Mouse (Mus musculus): ENCODE data around the gene Gm3594. TPM values are rescaled to one million over a fixed set of nuclear protein-coding genes. Genes with fewer than 3 reads are reported as not detected.
"Not testable (repeated sequence)": the region's sequence is repeated elsewhere in the genome, so short reads cannot be mapped to it uniquely, and the experiment has no call there.

Gene Gm3594
- not detected in 2 replicates for polyA plus RNA-seq (2012; ENCODE audit: insufficient read depth, insufficient read length, missing spikeins)

- not testable (repeated sequence) for H3K27ac ChIP-seq (ENCODE audit: insufficient read depth, low read depth, low read length); H3K4me1 ChIP-seq (ENCODE audit: control insufficient read depth, insufficient read depth, low read length); H3K4me3 ChIP-seq (ENCODE audit: insufficient read depth, low read length)
Measured at GRCm38 (mm10) chr14:6444511-6444910, at the start of gene Gm3594. Gene Gm3594 (minus strand): TSS chr14:6444611.

- H3K4me1 ChIP-seq (ENCODE audit: control insufficient read depth, insufficient read depth, low read length); H3K27ac ChIP-seq (ENCODE audit: insufficient read depth, low read depth, low read length): not testable (repeated sequence)
Measured at GRCm38 (mm10) chr14:6486331-6486730, 41.9 kb upstream of the Gm3594 start.

GRCm38 (mm10) chr14:6485541-6485940 is 41.1 kb upstream of the Gm3594 start:
- not testable (repeated sequence) for H3K27ac ChIP-seq (ENCODE audit: insufficient read depth, low read depth, low read length); H3K4me3 ChIP-seq (ENCODE audit: insufficient read depth, low read length); H3K4me1 ChIP-seq (ENCODE audit: control insufficient read depth, insufficient read depth, low read length)

More at GRCm38 (mm10) chr14:6486331-6486730, 41.9 kb upstream of the Gm3594 start:
- not testable (repeated sequence) for H3K4me3 ChIP-seq (ENCODE audit: insufficient read depth, low read length)

GRCm38 (mm10) chr14:6482126-6482525 is 37.7 kb upstream of the Gm3594 start:
- not testable (repeated sequence) for H3K4me3 ChIP-seq (ENCODE audit: insufficient read depth, low read length); H3K4me1 ChIP-seq (ENCODE audit: control insufficient read depth, insufficient read depth, low read length); H3K27ac ChIP-seq (ENCODE audit: insufficient read depth, low read depth, low read length)

GRCm38 (mm10) chr14:6471856-6472255 is 27.4 kb upstream of the Gm3594 start:
- H3K4me3 ChIP-seq (ENCODE audit: insufficient read depth, low read length); H3K4me1 ChIP-seq (ENCODE audit: control insufficient read depth, insufficient read depth, low read length); H3K27ac ChIP-seq (ENCODE audit: insufficient read depth, low read depth, low read length): not testable (repeated sequence)

- not testable (repeated sequence) for H3K4me3 ChIP-seq (ENCODE audit: insufficient read depth, low read length); H3K4me1 ChIP-seq (ENCODE audit: control insufficient read depth, insufficient read depth, low read length); H3K27ac ChIP-seq (ENCODE audit: insufficient read depth, low read depth, low read length)
Measured at GRCm38 (mm10) chr14:6440774-6441173, 3.6 kb downstream of the Gm3594 start.

- H3K4me1 ChIP-seq (ENCODE audit: control insufficient read depth, insufficient read depth, low read length); H3K4me3 ChIP-seq (ENCODE audit: insufficient read depth, low read length); H3K27ac ChIP-seq (ENCODE audit: insufficient read depth, low read depth, low read length): not testable (repeated sequence)
Measured at GRCm38 (mm10) chr14:6440206-6440605, 4.2 kb downstream of the Gm3594 start.

- H3K4me3 ChIP-seq (ENCODE audit: insufficient read depth, low read length); H3K27ac ChIP-seq (ENCODE audit: insufficient read depth, low read depth, low read length); H3K4me1 ChIP-seq (ENCODE audit: control insufficient read depth, insufficient read depth, low read length): not testable (repeated sequence)
Measured at GRCm38 (mm10) chr14:6426766-6427165, 17.6 kb downstream of the Gm3594 start.

GRCm38 (mm10) chr14:6426353-6426752 is 18.1 kb downstream of the Gm3594 start:
- H3K27ac ChIP-seq (ENCODE audit: insufficient read depth, low read depth, low read length); H3K4me1 ChIP-seq (ENCODE audit: control insufficient read depth, insufficient read depth, low read length); H3K4me3 ChIP-seq (ENCODE audit: insufficient read depth, low read length): not testable (repeated sequence)

- H3K4me1 ChIP-seq (ENCODE audit: control insufficient read depth, insufficient read depth, low read length); H3K27ac ChIP-seq (ENCODE audit: insufficient read depth, low read depth, low read length); H3K4me3 ChIP-seq (ENCODE audit: insufficient read depth, low read length): not testable (repeated sequence)
Measured at GRCm38 (mm10) chr14:6412382-6412781, 32.0 kb downstream of the Gm3594 start, which contains the start of gene Gm3591. Gene Gm3591 (minus strand): TSS chr14:6412482.

- not testable (repeated sequence) for H3K27ac ChIP-seq (ENCODE audit: insufficient read depth, low read depth, low read length); H3K4me3 ChIP-seq (ENCODE audit: insufficient read depth, low read length); H3K4me1 ChIP-seq (ENCODE audit: control insufficient read depth, insufficient read depth, low read length)
Measured at GRCm38 (mm10) chr14:6390219-6390618, 54.2 kb downstream of the Gm3594 start, which contains the start of gene Gm16440. Gene Gm16440 (minus strand): TSS chr14:6390319.

Other genes with a start within 250 kb of the Gm3594 start
- gene Gm21560, start 225.3 kb downstream of the Gm3594 start, polyA plus RNA-seq (2012; ENCODE audit: insufficient read depth, insufficient read length, missing spikeins), result not detected in 2 replicates
- not detected in 2 replicates for gene Gm3411, start 157.4 kb downstream of the Gm3594 start, polyA plus RNA-seq (2012; ENCODE audit: insufficient read depth, insufficient read length, missing spikeins)
- not detected in 2 replicates for gene Gm21103, start 139.8 kb downstream of the Gm3594 start, polyA plus RNA-seq (2012; ENCODE audit: insufficient read depth, insufficient read length, missing spikeins)
- not detected in 2 replicates for gene Gm3618, start 100.9 kb downstream of the Gm3594 start, polyA plus RNA-seq (2012; ENCODE audit: insufficient read depth, insufficient read length, missing spikeins)
- gene Gm16440, start 54.3 kb downstream of the Gm3594 start, polyA plus RNA-seq (2012; ENCODE audit: insufficient read depth, insufficient read length, missing spikeins), result not detected in 2 replicates
- not detected in 2 replicates for gene Gm3591, start 32.1 kb downstream of the Gm3594 start, polyA plus RNA-seq (2012; ENCODE audit: insufficient read depth, insufficient read length, missing spikeins)
- gene Gm8356, start 92.7 kb upstream of the Gm3594 start, polyA plus RNA-seq (2012; ENCODE audit: insufficient read depth, insufficient read length, missing spikeins), result not detected in 2 replicates
- not detected in 2 replicates for gene Gm3629, start 146.0 kb upstream of the Gm3594 start, polyA plus RNA-seq (2012; ENCODE audit: insufficient read depth, insufficient read length, missing spikeins)
- not detected in 2 replicates for gene Gm3460, start 177.8 kb upstream of the Gm3594 start, polyA plus RNA-seq (2012; ENCODE audit: insufficient read depth, insufficient read length, missing spikeins)
- not detected in 2 replicates for gene Gm10251, start 239.6 kb upstream of the Gm3594 start, polyA plus RNA-seq (2012; ENCODE audit: insufficient read depth, insufficient read length, missing spikeins)

Data from bone marrow macrophage, adult 2 months (primary cell).